1 mouse cellular context compared by ENCODE assay signal in genomic region chr10:81179451-81180342, GRCm38 (mm10).
TF ChIP-seq lines count a peak whose summit lies in the region.

No protein-coding gene starts in this region.

TF ChIP-seq in CH12.LX, 34 proteins besides CTCF, POLR2A, EP300 and RAD21:
- TF ChIP-seq POLR2AphosphoS2 (IDR thresholded peaks at IDR 0.05; ENCODE audit: low read depth, low read length) (peak; percentile 60), ZC3H11A (IDR thresholded peaks at IDR 0.05; ENCODE audit: low read depth, low read length) (no peak)
TF ChIP-seq in CH12.LX: peak in this region for 1.
